Mouse (Mus musculus): ENCODE measurements around the gene Pls1. TPM values are rescaled to one million over a fixed set of nuclear protein-coding genes. Genes with fewer than 3 reads are reported as not detected.

The Pls1 gene
- polyA plus RNA-seq, 2 experiments, result 3.2 to 11.0 TPM

DNA sequence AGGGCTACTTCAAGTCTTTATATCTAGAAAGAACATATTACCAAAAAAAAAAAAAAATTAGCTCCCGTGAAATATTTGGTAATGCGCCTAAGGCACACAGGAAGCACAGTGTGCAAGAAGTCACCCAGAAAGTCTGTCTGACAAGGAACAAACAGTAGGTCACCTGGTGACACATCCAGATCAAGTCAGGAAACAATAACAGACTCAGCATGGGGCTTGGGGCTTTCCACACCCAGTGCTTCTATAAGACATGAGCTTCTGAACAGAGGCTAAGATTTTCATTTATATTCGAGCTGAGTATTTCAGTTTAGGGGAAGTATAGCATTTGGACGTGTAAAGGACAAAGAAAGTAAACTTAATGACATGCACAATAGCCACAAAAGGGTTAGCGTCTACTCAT is 49.3 kb downstream of the Pls1 start:
- Histone ChIP-seq H3K36me3 (replicated peaks; ENCODE audit: control insufficient read depth, insufficient read depth, low read depth) (no peaks in the 10 kb centered on the region), H3K27ac (no peak overlapping the region), H3K9ac (replicated peaks) (no peak overlapping the region), H3K27me3 (ENCODE audit: control insufficient read depth, insufficient read depth, low read length) (no peaks in the 10 kb centered on the region), H3K4me1 (replicated peaks; ENCODE audit: control insufficient read depth in 2 of 2, insufficient read depth in 2 of 2, low read length in 1 of 2) (no peaks in the 10 kb centered on the region), H3K9me3 (ENCODE audit: control insufficient read depth, low read length) (no peaks in the 10 kb centered on the region), H3K4me2 (ENCODE audit: low read depth) (no peak overlapping the region), H3K4me3 (ENCODE audit: insufficient read depth in 1 of 2, low read depth in 2 of 2, low read length in 2 of 2) (no peak overlapping the region)
- ATAC-seq (ENCODE audit: insufficient read depth) (no peak), DNase-seq (ENCODE audit: low read depth in 3 of 3, low spot score in 3 of 3) (no peak)
- 61% methylated on average over 5 of the region's 5 CpGs for whole genome bisulfite sequencing (ENCODE audit: insufficient replicate concordance)
- no peak for TF ChIP-seq EP300 (IDR thresholded peaks at IDR 0.05; ENCODE audit: low read depth)
- no peak for TF ChIP-seq CTCF (IDR thresholded peaks at IDR 0.05; ENCODE audit: low read depth)

DNA sequence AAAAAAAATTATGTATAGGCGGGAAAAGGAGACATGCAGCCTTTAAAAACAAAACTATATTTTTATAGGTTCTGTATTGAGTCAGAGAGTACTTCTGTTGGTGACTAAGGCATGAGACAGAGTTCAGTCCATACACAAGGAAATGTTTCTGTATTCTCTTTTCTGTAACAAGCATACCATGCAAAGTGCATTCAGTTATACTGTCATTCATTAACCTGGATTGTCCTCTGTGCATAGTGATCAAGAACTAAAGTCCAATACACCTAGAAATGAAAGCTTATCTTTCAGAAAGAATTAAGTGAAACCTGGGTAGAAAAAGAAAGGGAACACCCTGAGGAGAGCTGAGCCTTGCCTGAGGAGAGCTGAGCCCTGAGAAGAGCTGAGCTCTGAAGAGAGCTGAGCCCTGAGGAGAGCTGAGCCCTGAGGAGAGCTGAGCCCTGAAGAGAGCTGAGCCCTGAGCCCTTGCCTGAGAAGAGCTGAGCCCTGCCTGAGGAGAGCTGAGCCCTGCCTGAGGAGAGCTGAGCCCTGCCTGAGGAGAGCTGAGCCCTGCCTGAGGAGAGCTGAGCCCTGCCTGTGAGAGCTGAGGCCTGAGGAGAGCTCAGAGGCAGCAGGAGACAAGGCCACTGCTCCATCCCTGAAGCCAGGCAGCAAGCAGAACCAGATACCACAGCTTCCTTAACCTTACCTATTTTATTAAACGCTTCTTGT is 49.9 kb downstream of the Pls1 start:
- H3K27me3 ChIP-seq (ENCODE audit: control insufficient read depth, insufficient read depth, low read length), result no peaks in the 10 kb centered on the region
- no peak overlapping the region for H3K9ac ChIP-seq (replicated peaks)
- DNase-seq (ENCODE audit: low read depth in 3 of 3, low spot score in 3 of 3) (no peak), ATAC-seq (ENCODE audit: insufficient read depth) (no peak)
- WGBS (ENCODE audit: insufficient replicate concordance), result 50% methylated on average over 2 of the region's 2 CpGs
- TF ChIP-seq EP300 (IDR thresholded peaks at IDR 0.05; ENCODE audit: low read depth) (no peak), CTCF (IDR thresholded peaks at IDR 0.05; ENCODE audit: low read depth) (no peak)
- H3K4me3 ChIP-seq (ENCODE audit: insufficient read depth in 1 of 2, low read depth in 2 of 2, low read length in 2 of 2), result no peak overlapping the region
- H3K36me3 ChIP-seq (replicated peaks; ENCODE audit: control insufficient read depth, insufficient read depth, low read depth), result no peaks in the 10 kb centered on the region
- H3K27ac ChIP-seq, result no peak overlapping the region
- no peaks in the 10 kb centered on the region for H3K4me1 ChIP-seq (replicated peaks; ENCODE audit: control insufficient read depth in 2 of 2, insufficient read depth in 2 of 2, low read length in 1 of 2)
- H3K9me3 ChIP-seq (ENCODE audit: control insufficient read depth, low read length), result no peaks in the 10 kb centered on the region
- H3K4me2 ChIP-seq (ENCODE audit: low read depth), result no peak overlapping the region

DNA sequence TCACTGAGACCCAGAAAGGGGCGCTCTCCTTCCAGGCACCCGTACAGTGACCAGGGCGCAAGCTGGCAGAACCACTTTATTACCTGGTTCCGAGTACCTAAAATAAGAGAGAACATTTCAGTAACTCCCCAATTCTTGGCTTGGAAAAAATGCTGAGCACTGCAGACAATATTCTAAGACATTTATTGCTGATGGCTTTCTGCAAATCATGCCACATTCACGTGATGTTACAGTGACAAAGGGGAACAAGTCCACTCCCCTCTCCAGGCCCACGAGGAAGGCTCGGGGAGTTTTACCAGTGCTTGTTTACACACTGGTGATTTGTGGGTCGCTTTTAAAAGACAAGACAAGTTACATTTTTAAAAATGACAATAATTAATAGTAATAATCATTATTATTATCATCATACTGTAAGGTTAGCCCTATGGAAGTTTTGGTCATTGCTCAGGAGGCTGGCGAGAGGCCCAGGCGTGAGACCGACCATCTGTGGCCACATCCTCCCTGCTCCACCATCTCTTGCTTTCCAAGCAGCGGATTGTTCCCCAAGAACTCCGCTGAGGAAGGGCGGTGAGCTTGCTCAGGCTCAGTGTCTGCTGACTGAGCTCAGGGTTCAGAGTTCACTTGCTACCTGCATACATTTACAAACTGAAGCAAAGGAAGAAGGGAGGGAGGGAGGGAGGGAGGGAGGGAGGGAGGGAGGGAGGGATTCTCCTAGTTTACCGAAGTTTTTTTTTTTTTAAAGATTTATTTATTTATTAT is 50.9 kb downstream of the Pls1 start:
- Histone ChIP-seq H3K4me3 (ENCODE audit: insufficient read depth in 1 of 2, low read depth in 2 of 2, low read length in 2 of 2) (no peak overlapping the region), H3K4me2 (ENCODE audit: low read depth) (no peak overlapping the region), H3K36me3 (replicated peaks; ENCODE audit: control insufficient read depth, insufficient read depth, low read depth) (no peaks in the 10 kb centered on the region), H3K27me3 (ENCODE audit: control insufficient read depth, insufficient read depth, low read length) (no peaks in the 10 kb centered on the region), H3K9ac (replicated peaks) (no peak overlapping the region), H3K4me1 (replicated peaks; ENCODE audit: control insufficient read depth in 2 of 2, insufficient read depth in 2 of 2, low read length in 1 of 2) (no peaks in the 10 kb centered on the region), H3K9me3 (ENCODE audit: control insufficient read depth, low read length) (no peaks in the 10 kb centered on the region), H3K27ac (no peak overlapping the region)
- ATAC-seq (ENCODE audit: insufficient read depth), result no peak
- no peak for DNase-seq (ENCODE audit: low read depth in 3 of 3, low spot score in 3 of 3)
- TF ChIP-seq CTCF (IDR thresholded peaks at IDR 0.05; ENCODE audit: low read depth) (no peak), EP300 (IDR thresholded peaks at IDR 0.05; ENCODE audit: low read depth) (no peak)
- 67% methylated on average over 15 of the region's 15 CpGs for WGBS (ENCODE audit: insufficient replicate concordance)

DNA sequence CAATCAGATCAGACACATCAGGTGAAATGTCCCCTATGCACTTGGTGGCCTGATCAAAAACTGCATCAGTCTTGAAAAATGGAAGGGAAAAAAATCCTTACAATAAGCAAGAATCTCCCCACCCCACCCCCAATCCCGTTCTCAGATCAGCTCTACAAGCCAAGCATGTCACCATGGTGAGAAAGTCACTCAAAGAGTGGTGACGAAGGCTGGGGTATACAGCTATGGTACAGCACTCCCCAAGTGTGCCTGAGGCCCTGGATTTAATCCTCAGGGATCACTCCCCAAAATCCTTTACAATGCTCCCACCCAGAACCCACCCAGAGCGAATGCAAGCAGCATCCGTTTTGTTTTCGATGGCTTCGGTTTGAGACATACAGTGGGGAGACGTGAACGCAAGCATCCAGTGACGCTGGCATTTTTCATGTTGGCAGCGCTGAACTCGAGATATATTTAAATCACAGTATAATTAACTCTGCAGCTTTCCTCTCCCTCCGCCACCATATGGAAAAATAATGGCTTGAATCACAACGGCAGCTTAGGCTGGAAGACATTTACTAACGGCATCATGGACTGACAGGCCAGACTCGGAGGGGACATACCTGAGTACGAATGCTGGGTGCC is 60.1 kb downstream of the Pls1 start:
- Histone ChIP-seq H3K4me2 (ENCODE audit: low read depth) (no peak overlapping the region), H3K9ac (replicated peaks) (no peak overlapping the region), H3K9me3 (ENCODE audit: control insufficient read depth, low read length) (no peaks in the 10 kb centered on the region), H3K4me1 (replicated peaks; ENCODE audit: control insufficient read depth in 2 of 2, insufficient read depth in 2 of 2, low read length in 1 of 2) (no peaks in the 10 kb centered on the region), H3K27me3 (ENCODE audit: control insufficient read depth, insufficient read depth, low read length) (no peaks in the 10 kb centered on the region), H3K36me3 (replicated peaks; ENCODE audit: control insufficient read depth, insufficient read depth, low read depth) (no peaks in the 10 kb centered on the region), H3K27ac (no peak overlapping the region), H3K4me3 (ENCODE audit: insufficient read depth in 1 of 2, low read depth in 2 of 2, low read length in 2 of 2) (no peak overlapping the region)
- TF ChIP-seq CTCF (IDR thresholded peaks at IDR 0.05; ENCODE audit: low read depth) (no peak), EP300 (IDR thresholded peaks at IDR 0.05; ENCODE audit: low read depth) (no peak)
- WGBS (ENCODE audit: insufficient replicate concordance), result 74% methylated on average over 16 of the region's 16 CpGs
- DNase-seq (ENCODE audit: low read depth in 3 of 3, low spot score in 3 of 3), result no peak
- ATAC-seq (ENCODE audit: insufficient read depth), result no peak

DNA sequence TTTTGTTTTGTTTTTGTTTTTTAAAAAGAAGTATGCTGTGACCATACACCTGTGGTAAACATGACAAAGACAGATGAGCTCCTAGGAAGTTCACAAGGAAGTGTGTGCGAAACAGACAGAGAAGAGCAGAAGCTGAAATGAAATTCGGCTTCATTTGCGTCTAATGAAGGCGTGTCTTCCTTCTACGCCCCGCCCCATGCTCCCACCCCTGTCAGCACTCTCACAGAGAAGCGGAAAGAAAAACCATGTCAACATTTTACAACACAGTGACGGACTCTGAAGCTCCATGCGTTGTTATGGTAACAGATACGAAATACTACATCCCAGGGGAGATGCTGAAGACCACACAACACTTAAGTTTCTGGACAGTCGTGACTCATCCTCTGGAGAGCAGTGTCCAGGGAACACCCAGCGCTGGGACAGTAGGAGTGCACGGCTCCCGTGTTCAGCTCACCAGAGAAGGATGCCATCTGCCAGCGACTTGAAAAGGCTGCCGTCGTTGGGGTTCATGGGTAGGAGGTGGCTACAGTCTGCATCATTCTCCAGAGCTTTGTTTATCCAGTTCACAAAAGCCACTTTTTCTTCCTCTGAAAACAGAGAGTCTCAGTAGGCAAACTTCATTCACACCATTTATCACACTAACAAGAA is 61.3 kb downstream of the Pls1 start:
- no peaks in the 10 kb centered on the region for H3K27me3 ChIP-seq (ENCODE audit: control insufficient read depth, insufficient read depth, low read length)
- 59% methylated on average over 17 of the region's 17 CpGs for WGBS (ENCODE audit: insufficient replicate concordance)
- H3K4me2 ChIP-seq (ENCODE audit: low read depth), result no peak overlapping the region
- H3K9me3 ChIP-seq (ENCODE audit: control insufficient read depth, low read length), result no peaks in the 10 kb centered on the region
- H3K4me3 ChIP-seq (ENCODE audit: insufficient read depth in 1 of 2, low read depth in 2 of 2, low read length in 2 of 2), result no peak overlapping the region
- no peaks in the 10 kb centered on the region for H3K36me3 ChIP-seq (replicated peaks; ENCODE audit: control insufficient read depth, insufficient read depth, low read depth)
- DNase-seq (ENCODE audit: low read depth in 3 of 3, low spot score in 3 of 3) (no peak), ATAC-seq (ENCODE audit: insufficient read depth) (no peak)
- no peak overlapping the region for H3K27ac ChIP-seq
- H3K9ac ChIP-seq (replicated peaks), result no peak overlapping the region
- no peaks in the 10 kb centered on the region for H3K4me1 ChIP-seq (replicated peaks; ENCODE audit: control insufficient read depth in 2 of 2, insufficient read depth in 2 of 2, low read length in 1 of 2)
- TF ChIP-seq EP300 (IDR thresholded peaks at IDR 0.05; ENCODE audit: low read depth) (no peak), CTCF (IDR thresholded peaks at IDR 0.05; ENCODE audit: low read depth) (no peak)

Measured in liver, embryonic 14.5 days (tissue).